Mouse (Mus musculus) neural tube, embryonic 10.5 days (tissue): ENCODE measurements around the gene Atox1.
"Not testable (repeated sequence)": the region's sequence is repeated elsewhere in the genome, so short reads cannot be mapped to it uniquely, and the experiment has no call there.

Source experiments
- DNase-seq: peaks from one replicate; pipeline ENCODE4 v3.0.0-alpha.2; 2017; ENCODE audit warnings: low spot score; ENCODE audit errors: extremely low spot score

Gene Atox1

GRCm38 (mm10) chr11:55453640-55454039, 7.4 kb downstream of the Atox1 start:
- no peak for DNase-seq

GRCm38 (mm10) chr11:55450311-55450710, 10.7 kb downstream of the Atox1 start:
- DNase-seq = no peak

DNA sequence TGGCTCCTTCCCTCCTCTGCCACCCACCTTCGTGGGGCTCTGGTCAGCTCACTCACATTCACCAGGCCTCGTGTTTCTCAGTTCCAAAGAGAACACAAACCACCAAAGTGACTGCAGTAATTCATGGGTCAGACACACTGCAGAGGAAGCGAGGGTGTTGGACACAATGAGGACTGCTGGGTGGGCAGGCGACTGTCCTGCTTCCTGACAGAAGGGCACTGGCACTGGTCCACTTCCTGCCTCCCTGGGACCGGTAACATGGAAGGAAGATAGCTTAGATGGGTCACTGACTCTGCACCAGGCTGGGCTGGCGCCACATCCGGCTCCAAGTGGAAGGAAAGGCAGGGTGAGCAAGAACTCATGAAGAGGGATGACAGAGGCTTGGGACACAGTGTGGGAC, 11.5 kb downstream of the Atox1 start:
- DNase-seq = no peak

DNA sequence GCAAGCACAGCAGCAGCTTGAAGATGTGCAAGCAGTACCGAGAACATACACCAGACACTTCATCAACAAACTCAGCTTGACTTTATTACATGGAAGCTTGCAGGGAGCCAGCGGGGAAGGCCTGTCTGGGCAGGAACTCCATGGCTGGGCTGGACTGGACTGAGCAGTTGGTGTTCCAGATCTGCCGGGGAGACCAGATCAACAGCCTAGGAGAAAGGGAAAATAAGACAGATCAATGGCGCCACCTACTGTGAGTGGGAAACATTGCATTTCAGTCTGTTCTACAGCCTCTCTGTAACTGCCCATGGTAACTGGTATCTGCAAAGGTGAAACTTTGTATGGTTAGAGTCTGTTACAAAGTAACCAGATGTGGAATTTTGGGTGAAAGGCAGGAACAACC, 14.5 kb downstream of the Atox1 start:
- peak; percentile 77 for DNase-seq

DNA sequence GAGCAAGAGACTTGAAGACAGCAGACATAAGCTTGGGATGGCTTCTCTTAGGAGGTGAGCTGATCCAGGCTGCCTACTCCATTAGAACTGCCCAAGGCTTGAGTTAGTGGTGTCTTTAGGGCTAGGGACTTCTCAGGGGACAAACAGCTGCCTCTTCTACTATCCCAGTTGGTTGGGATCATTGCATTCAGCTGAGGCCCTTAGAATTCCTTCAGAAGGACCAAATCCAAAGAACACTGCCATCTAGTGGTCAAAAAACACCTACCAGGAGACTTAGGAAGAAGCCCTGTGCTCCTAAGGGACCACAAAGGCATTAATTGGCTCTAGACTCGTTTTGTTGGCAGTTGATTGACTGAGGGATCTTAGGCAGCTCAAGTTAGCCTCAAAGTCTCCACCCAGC, 16.3 kb downstream of the Atox1 start:
- peak; percentile 46 for DNase-seq

DNA sequence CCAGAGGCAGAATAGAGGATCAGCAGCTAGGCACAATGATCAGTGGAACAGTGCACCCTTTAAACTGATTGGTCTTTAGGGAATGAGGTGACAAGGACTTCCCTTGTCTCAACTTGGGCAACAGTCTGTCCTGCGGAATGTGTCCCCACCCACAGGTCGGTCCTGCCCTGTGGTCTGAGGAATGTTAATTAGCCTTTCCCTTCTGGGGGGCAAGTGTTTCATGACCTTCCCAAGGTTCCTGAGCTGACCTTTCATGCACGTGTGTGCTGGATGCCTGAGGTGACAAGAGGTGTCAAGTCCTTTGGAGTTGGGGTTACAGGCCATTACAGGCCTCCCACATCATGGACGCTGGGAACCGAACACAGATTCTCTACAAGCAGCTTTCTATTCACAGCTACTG, 21.3 kb downstream of the Atox1 start:
- no peak for DNase-seq

DNA sequence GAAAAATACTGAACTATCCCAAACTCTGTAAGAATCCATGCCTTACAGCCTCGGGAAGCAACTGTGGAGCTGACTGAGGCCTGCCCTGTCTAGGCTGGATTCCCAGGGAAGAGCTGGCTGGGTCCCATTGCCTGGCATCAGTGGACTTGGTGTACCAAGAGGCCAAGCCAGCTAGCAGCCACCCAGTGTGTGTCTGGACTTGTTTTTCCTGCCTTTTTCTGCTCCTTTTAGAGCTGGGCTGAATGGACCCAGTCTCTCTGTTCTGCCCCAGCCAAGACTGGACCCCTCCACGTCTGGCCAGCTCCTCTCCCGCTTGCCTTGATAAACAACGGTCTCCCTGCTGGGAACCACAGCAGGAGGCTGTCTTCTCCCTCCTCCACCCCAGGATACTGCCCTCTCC, 23.0 kb downstream of the Atox1 start:
- DNase-seq = no peak

DNA sequence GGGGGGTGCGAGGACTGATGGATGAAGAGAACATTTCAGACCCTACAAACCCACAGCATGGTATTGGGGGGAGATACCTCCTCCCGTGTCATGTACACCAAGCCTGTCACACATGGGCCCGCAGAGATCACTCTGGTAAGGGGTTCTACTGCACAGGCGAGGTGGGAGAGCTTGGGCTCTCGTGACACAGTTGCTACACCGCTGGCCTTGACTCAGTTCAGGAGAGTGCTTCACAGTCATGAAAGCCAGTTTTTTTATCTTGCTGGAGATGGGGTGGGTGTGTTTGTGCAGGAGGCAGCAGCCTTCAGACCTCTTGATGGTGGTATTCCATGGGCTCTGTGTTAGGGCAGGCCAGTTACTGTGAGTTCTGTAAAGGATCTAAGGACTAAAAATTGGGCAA, 24.9 kb downstream of the Atox1 start:
- DNase-seq = no peak

DNA sequence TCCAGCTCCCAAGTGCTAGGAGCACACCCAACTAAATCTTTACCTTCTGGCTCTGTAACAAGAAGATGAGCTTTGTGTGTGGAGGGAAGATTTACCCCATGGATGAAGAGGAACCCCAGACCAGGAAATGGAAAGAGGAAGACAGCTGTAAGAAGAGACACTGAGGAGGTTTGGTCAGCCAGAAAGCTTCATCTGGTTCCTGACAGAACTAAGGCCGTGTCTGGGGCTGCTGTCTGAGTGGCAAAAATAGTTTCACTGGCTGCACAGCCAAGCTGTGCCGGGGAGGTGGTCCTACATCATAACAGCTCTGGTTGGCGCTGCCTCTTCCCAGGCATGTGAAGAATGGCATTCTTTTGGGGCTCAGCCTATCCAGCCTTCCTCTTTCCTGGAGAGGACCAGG, 28.1 kb downstream of the Atox1 start:
- no peak for DNase-seq

DNA sequence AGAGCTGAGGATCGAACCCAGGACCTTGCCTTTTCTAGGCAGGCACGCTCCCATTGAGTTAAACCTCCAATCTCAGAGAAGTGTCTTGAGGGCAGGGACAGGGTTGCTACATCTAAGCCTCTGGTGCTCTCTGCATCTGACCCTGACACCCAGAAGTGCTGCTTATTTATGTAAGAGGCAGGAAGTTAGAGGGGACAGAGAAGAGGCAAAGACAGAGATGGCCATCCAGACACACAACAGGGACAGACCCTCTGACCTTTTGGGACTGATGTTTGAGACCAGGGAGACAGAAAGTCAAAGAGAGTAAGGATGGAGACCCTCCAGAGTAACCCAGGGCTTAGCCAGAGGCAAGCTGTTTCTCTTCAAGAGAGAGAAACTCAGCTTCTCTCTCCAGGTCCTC, 31.1 kb downstream of the Atox1 start:
- no peak for DNase-seq

- DNase-seq = peak; percentile 76
These were observed 32.6 kb downstream of the Atox1 start for GRCm38 (mm10) chr11:55428186-55429012.

GRCm38 (mm10) chr11:55424746-55425360, 36.2 kb downstream of the Atox1 start:
- no peak for DNase-seq

DNA sequence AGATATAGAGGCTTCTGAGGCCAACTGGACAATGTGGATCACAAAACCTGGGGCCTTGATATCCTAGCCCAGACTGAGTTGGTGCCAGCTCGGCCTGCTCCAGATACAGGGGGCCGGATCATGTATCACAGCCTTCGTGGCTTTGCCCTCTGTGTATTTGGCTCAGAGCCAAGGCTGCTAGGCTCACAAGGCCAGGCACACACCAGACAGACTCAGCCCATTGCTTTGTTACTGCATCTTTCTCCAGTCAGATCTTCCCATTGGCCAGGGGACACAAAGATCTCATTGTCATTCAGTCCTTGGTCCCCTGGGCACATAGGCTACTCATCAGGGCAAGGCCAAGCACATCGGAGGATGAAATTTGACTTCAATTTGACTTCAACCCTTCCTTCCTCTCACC, 37.3 kb downstream of the Atox1 start:
- peak; percentile 48 for DNase-seq

DNA sequence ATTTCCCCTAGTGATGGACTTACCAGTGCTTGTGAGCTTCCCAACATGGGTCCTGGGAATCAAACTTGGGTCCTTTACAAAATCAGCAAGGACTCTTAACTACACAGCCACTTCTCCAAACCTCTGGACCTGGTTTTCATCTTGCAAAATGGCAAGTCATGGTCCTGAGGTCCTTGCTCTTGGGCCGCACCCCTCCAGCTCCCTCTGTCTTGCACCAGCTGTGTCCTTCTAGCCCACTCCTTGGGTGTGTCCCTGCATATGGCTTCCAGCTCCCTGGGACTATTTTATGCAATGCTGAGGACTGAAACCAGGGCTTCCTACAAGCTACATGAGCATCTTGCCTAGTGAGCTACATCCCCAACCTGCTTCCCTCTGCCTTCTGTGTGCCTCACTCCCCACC, 38.1 kb downstream of the Atox1 start, which contains the start of gene Sparc:
Gene Sparc, minus strand, starts transcription at position 206 of the 400 bp plus-strand sequence.
- no peak for DNase-seq

GRCm38 (mm10) chr11:55419678-55420307, 41.2 kb downstream of the Atox1 start:
- peak; percentile 72 for DNase-seq

DNA sequence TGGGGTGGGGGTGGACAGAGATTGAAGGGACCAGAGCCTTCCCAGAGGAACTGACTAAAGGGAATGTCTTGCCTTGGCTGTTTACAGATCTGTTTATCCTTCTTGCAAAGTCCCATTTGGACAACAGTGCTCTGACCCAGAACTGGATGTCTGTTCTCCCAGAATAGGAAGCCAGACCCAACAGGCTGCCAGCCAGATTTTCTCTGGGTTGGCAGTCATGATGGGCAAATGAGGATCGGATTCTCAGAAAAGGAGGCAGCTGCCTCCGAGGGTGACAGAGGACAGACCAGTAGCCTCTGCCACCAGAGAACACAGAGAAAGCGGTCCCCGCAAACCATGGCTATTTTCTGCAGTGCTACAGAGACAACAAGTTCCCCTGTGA, 41.8 kb downstream of the Atox1 start:
- DNase-seq = no peak

GRCm38 (mm10) chr11:55418704-55419061, 42.4 kb downstream of the Atox1 start:
- no peak for DNase-seq

- peak; percentile 83 for DNase-seq
These were observed 42.9 kb downstream of the Atox1 start for GRCm38 (mm10) chr11:55417898-55418703.

DNA sequence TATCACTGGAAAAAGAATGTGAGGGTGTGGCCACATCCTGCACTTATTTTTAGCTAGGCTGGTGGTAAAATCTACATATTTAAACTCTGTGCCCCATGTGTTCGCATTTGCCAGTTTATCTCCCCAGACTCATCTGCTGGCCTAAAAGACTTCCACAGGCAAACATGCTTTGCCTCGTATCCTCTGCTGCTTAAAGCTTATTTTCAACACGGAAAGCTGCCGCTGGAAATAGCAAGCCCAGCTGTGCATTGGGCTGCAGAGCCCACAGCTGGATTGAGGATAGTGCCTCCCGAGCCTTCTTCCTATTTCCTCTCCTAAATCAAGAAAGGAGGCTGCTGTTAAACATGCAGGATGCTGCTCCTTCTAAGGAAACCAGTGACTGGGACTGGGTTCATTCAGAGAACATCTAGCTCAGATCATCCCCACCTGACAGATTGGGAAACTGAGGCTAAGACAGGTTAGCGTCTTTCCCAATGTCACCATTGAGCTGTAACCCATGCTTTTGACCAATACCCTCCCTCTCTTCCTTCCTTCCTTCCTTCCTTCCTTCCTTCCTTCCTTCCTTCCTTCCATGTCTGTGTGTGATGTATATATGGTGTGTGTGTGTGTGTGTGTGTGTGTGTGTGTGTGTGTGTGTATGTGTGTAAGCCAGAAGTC, 44.3 kb downstream of the Atox1 start:
- no peak for DNase-seq

GRCm38 (mm10) chr11:55415731-55416130, 45.3 kb downstream of the Atox1 start:
- not testable (repeated sequence) for DNase-seq

DNA sequence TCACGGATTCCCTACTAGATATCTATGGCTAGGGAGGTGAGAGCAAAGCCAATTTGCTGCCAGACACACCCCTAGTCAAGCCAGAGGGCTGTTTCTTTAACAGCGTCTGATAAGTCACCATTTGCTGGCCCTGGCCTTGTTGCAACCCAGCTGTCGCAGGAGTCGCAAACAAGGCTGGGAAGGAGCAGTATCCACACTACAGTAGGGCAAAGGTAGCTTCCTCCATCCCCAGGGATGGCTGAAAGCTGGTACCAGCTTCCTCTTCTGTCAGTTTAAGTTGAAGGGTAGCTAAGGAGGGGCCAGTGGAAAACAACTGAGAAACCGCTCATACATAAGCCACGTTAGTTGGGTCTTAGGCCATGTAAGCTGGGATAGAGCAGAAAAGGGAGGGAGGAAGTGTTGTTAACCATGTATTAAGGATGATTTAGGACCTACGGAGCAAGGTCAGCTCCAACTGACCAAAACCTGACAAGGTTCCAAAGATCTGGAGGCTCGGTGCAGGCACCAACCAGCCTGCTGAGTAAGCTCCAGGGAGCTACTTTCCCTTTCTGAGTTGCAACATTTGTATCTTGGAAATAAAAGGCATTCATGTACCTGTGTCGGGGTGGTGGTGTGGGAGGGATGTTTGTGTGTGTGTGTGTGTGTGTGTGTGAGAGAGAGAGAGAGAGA, 45.9 kb downstream of the Atox1 start:
- no peak for DNase-seq
